Mouse (Mus musculus): Measurements from ENCODE around the gene BC051019. TPM values are rescaled to one million over a fixed set of nuclear protein-coding genes. Genes with fewer than 3 reads are reported as not detected.
A peak's percentile ranks its signal among the peaks of the same experiment; 100 is the strongest.

The BC051019 gene
- polyA plus RNA-seq, 1 experiment from 2014 or later, result not detected

- no peaks in the 10 kb centered on the region for H3K36me3 ChIP-seq (ENCODE audit: control insufficient read depth, insufficient read depth, low read length)
Measured at GRCm38 (mm10) chr7:109703190-109704015, 20.2 kb downstream of the BC051019 start, which contains the start of the genes St5 and Akip1. St5 (minus strand) TSS chr7:109703605. Akip1 (plus strand) TSS chr7:109703690.

GRCm38 (mm10) chr7:109702721-109703120, 20.9 kb downstream of the BC051019 start:
- H3K4me1 ChIP-seq (ENCODE audit: control insufficient read depth, insufficient read depth, low read length), result no peaks in the 10 kb centered on the region
- no peaks in the 10 kb centered on the region for H3K27me3 ChIP-seq (ENCODE audit: control insufficient read depth, insufficient read depth, low read length)
- no peaks in the 10 kb centered on the region for H3K36me3 ChIP-seq (ENCODE audit: control insufficient read depth, insufficient read depth, low read length)
- 40% methylated on average over 4 of the region's 4 CpGs for WGBS (ENCODE audit: insufficient replicate concordance)
- no peak overlapping the region; the same call in 1 of the 2 replicates for H3K9ac ChIP-seq (ENCODE audit: low read depth, low read length)
- no peaks in the 10 kb centered on the region for H3K9me3 ChIP-seq (replicated peaks; ENCODE audit: control insufficient read depth, low read length)
- H3K4me3 ChIP-seq (ENCODE audit: low read depth, low read length), result peak overlapping the region; percentile 58; the same call in 1 of the 2 replicates
- peak overlapping the region; percentile 89 for H3K4me2 ChIP-seq
- H3K27ac ChIP-seq (ENCODE audit: low read depth, low read length), result no peak overlapping the region
- no peak for ATAC-seq (replicated peaks; ENCODE audit: insufficient number of reproducible peaks, low FRiP score, low TSS enrichment)

More at GRCm38 (mm10) chr7:109703190-109704015, 20.2 kb downstream of the BC051019 start, which contains the start of the genes St5 and Akip1:
- H3K27me3 ChIP-seq (ENCODE audit: control insufficient read depth, insufficient read depth, low read length), result no peaks in the 10 kb centered on the region
- H3K9ac ChIP-seq (ENCODE audit: low read depth, low read length), result peak within 1 kb of the TSS; percentile 82
- WGBS (ENCODE audit: insufficient replicate concordance), result under 1% methylated on average over 60 of the region's 61 CpGs
- peak within 1 kb of the TSS; percentile 89 for H3K4me2 ChIP-seq
- peak within 1 kb of the TSS; percentile 63 for H3K27ac ChIP-seq (ENCODE audit: low read depth, low read length)
- peak within 1 kb of the TSS; percentile 58 for H3K4me3 ChIP-seq (ENCODE audit: low read depth, low read length)
- H3K9me3 ChIP-seq (replicated peaks; ENCODE audit: control insufficient read depth, low read length), result no peaks in the 10 kb centered on the region
- ATAC-seq (replicated peaks; ENCODE audit: insufficient number of reproducible peaks, low FRiP score, low TSS enrichment), result peak; percentile 92
- H3K4me1 ChIP-seq (ENCODE audit: control insufficient read depth, insufficient read depth, low read length), result peaks cover 6% of the 10 kb centered on the region; the same call in 1 of the 2 replicates

GRCm38 (mm10) chr7:109700213-109700612, 23.4 kb downstream of the BC051019 start:
- Histone ChIP-seq H3K4me3 (ENCODE audit: low read depth, low read length) (no peak overlapping the region), H3K4me1 (ENCODE audit: control insufficient read depth, insufficient read depth, low read length) (no peaks in the 10 kb centered on the region; the same call in 1 of the 2 replicates), H3K27me3 (ENCODE audit: control insufficient read depth, insufficient read depth, low read length) (no peaks in the 10 kb centered on the region), H3K4me2 (no peak overlapping the region), H3K9ac (ENCODE audit: low read depth, low read length) (no peak overlapping the region), H3K36me3 (ENCODE audit: control insufficient read depth, insufficient read depth, low read length) (no peaks in the 10 kb centered on the region), H3K9me3 (replicated peaks; ENCODE audit: control insufficient read depth, low read length) (no peaks in the 10 kb centered on the region), H3K27ac (ENCODE audit: low read depth, low read length) (no peak overlapping the region)
- no peak for ATAC-seq (replicated peaks; ENCODE audit: insufficient number of reproducible peaks, low FRiP score, low TSS enrichment)

- H3K9me3 ChIP-seq (replicated peaks; ENCODE audit: control insufficient read depth, low read length), result no peaks in the 10 kb centered on the region
- no peak overlapping the region for H3K9ac ChIP-seq (ENCODE audit: low read depth, low read length)
- WGBS (ENCODE audit: insufficient replicate concordance), result 81% methylated on average over 10 of the region's 10 CpGs
- no peak overlapping the region for H3K4me3 ChIP-seq (ENCODE audit: low read depth, low read length)
- H3K27me3 ChIP-seq (ENCODE audit: control insufficient read depth, insufficient read depth, low read length), result no peaks in the 10 kb centered on the region
- H3K27ac ChIP-seq (ENCODE audit: low read depth, low read length), result no peak overlapping the region
- peaks cover 4% of the 10 kb centered on the region; the same call in 1 of the 2 replicates for H3K4me1 ChIP-seq (ENCODE audit: control insufficient read depth, insufficient read depth, low read length)
- no peak overlapping the region for H3K4me2 ChIP-seq
- no peaks in the 10 kb centered on the region for H3K36me3 ChIP-seq (ENCODE audit: control insufficient read depth, insufficient read depth, low read length)
- no peak for ATAC-seq (replicated peaks; ENCODE audit: insufficient number of reproducible peaks, low FRiP score, low TSS enrichment)
Measured at GRCm38 (mm10) chr7:109695339-109695726, 28.3 kb downstream of the BC051019 start.

- ATAC-seq (replicated peaks; ENCODE audit: insufficient number of reproducible peaks, low FRiP score, low TSS enrichment), result no peak
- no peak overlapping the region for H3K9ac ChIP-seq (ENCODE audit: low read depth, low read length)
- H3K36me3 ChIP-seq (ENCODE audit: control insufficient read depth, insufficient read depth, low read length), result no peaks in the 10 kb centered on the region
- no peak overlapping the region for H3K4me2 ChIP-seq
- 78% methylated on average over 13 of the region's 13 CpGs for WGBS (ENCODE audit: insufficient replicate concordance)
- H3K27me3 ChIP-seq (ENCODE audit: control insufficient read depth, insufficient read depth, low read length), result no peaks in the 10 kb centered on the region
- no peak overlapping the region for H3K4me3 ChIP-seq (ENCODE audit: low read depth, low read length)
- peaks cover 4% of the 10 kb centered on the region; the same call in 1 of the 2 replicates for H3K4me1 ChIP-seq (ENCODE audit: control insufficient read depth, insufficient read depth, low read length)
- H3K9me3 ChIP-seq (replicated peaks; ENCODE audit: control insufficient read depth, low read length), result no peaks in the 10 kb centered on the region
- H3K27ac ChIP-seq (ENCODE audit: low read depth, low read length), result no peak overlapping the region
Measured at GRCm38 (mm10) chr7:109694576-109695338, 28.9 kb downstream of the BC051019 start.

- Histone ChIP-seq H3K4me2 (no peak overlapping the region), H3K4me3 (ENCODE audit: low read depth, low read length) (no peak overlapping the region), H3K4me1 (ENCODE audit: control insufficient read depth, insufficient read depth, low read length) (peaks cover 12% of the 10 kb centered on the region; the same call in 1 of the 2 replicates), H3K9ac (ENCODE audit: low read depth, low read length) (no peak overlapping the region), H3K27me3 (ENCODE audit: control insufficient read depth, insufficient read depth, low read length) (no peaks in the 10 kb centered on the region), H3K9me3 (replicated peaks; ENCODE audit: control insufficient read depth, low read length) (no peaks in the 10 kb centered on the region), H3K27ac (ENCODE audit: low read depth, low read length) (no peak overlapping the region), H3K36me3 (ENCODE audit: control insufficient read depth, insufficient read depth, low read length) (no peaks in the 10 kb centered on the region)
- 73% methylated on average over 5 of the region's 5 CpGs for WGBS (ENCODE audit: insufficient replicate concordance)
- ATAC-seq (replicated peaks; ENCODE audit: insufficient number of reproducible peaks, low FRiP score, low TSS enrichment), result no peak
Measured at GRCm38 (mm10) chr7:109690961-109691360, 32.7 kb downstream of the BC051019 start.

GRCm38 (mm10) chr7:109690101-109690500, 33.5 kb downstream of the BC051019 start:
- WGBS (ENCODE audit: insufficient replicate concordance), result 78% methylated on average over 3 of the region's 3 CpGs
- no peaks in the 10 kb centered on the region for H3K36me3 ChIP-seq (ENCODE audit: control insufficient read depth, insufficient read depth, low read length)
- no peak overlapping the region for H3K27ac ChIP-seq (ENCODE audit: low read depth, low read length)
- no peaks in the 10 kb centered on the region for H3K9me3 ChIP-seq (replicated peaks; ENCODE audit: control insufficient read depth, low read length)
- no peak overlapping the region for H3K9ac ChIP-seq (ENCODE audit: low read depth, low read length)
- no peaks in the 10 kb centered on the region for H3K27me3 ChIP-seq (ENCODE audit: control insufficient read depth, insufficient read depth, low read length)
- no peak for ATAC-seq (replicated peaks; ENCODE audit: insufficient number of reproducible peaks, low FRiP score, low TSS enrichment)
- H3K4me2 ChIP-seq, result no peak overlapping the region
- H3K4me1 ChIP-seq (ENCODE audit: control insufficient read depth, insufficient read depth, low read length), result peaks cover 12% of the 10 kb centered on the region; the same call in 1 of the 2 replicates
- no peak overlapping the region for H3K4me3 ChIP-seq (ENCODE audit: low read depth, low read length)

GRCm38 (mm10) chr7:109686585-109687128, 37.0 kb downstream of the BC051019 start:
- H3K27me3 ChIP-seq (ENCODE audit: control insufficient read depth, insufficient read depth, low read length), result no peaks in the 10 kb centered on the region
- no peaks in the 10 kb centered on the region for H3K36me3 ChIP-seq (ENCODE audit: control insufficient read depth, insufficient read depth, low read length)
- H3K4me1 ChIP-seq (ENCODE audit: control insufficient read depth, insufficient read depth, low read length), result peaks cover 12% of the 10 kb centered on the region; the same call in 1 of the 2 replicates
- H3K27ac ChIP-seq (ENCODE audit: low read depth, low read length), result no peak overlapping the region
- 58% methylated on average over 9 of the region's 9 CpGs for WGBS (ENCODE audit: insufficient replicate concordance)
- no peak for ATAC-seq (replicated peaks; ENCODE audit: insufficient number of reproducible peaks, low FRiP score, low TSS enrichment)
- H3K9me3 ChIP-seq (replicated peaks; ENCODE audit: control insufficient read depth, low read length), result no peaks in the 10 kb centered on the region
- no peak overlapping the region for H3K4me2 ChIP-seq
- no peak overlapping the region for H3K9ac ChIP-seq (ENCODE audit: low read depth, low read length)
- no peak overlapping the region for H3K4me3 ChIP-seq (ENCODE audit: low read depth, low read length)
